Mouse (Mus musculus) layer of hippocampus, adult 9-11 months (tissue): ENCODE measurements around the gene Ctsw.

Experiments
- DNase-seq: peaks from one replicate; pipeline ENCODE4 v3.0.0; 2022

The Ctsw gene

GRCm38 (mm10) chr19:5461411-5461810 lies 6.9 kb downstream of the Ctsw start:
- DNase-seq, result no peak

DNA sequence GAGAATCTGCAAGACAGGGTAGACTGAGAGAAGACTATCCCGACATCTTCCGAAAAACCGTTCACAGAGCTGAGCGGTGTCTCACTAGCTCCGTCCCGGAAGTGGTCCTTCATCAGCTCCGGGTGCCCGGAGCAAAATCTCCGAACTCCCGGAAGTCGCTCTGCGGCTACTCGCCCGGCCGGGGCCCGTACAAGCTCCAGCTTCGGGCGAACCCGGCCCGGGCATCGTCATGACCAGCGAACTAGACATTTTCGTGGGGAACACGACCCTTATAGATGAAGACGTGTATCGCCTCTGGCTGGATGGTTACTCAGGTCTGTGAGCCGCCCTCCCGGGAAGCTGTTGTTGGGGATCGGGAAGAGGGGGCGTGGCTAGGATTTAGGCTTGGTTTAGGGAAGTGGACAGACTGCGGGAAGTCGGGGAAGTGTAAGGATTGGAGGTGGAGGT lies 7.8 kb downstream of the Ctsw start, which contains the start of gene Fibp:
Gene Fibp, plus strand, starts transcription at position 151 of the 447 bp plus-strand sequence.
- peak; percentile 82 for DNase-seq

- no peak for DNase-seq
Observed at GRCm38 (mm10) chr19:5459896-5460295, 8.4 kb downstream of the Ctsw start.

DNA sequence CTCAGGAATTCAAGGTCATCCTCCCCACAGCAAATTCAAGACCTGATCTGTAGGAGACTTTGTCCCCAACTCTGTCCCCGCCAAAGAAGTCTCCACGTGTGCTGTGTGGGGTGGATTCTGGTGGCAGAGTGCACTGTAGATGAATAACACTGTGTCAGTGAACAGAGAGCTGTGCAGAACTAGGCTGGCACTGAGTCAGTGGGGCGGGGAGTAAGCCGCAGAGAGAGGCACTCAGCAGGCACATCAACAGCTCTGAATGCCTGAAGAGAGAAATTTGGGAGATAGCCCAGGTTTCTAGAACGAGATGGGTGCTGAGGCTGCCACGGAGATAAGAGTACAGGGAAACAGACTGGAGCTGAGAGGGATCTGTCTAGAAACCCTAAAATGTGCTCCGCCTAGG lies 9.3 kb downstream of the Ctsw start:
- peak; percentile 81 for DNase-seq

GRCm38 (mm10) chr19:5457746-5458442 lies 10.4 kb downstream of the Ctsw start, which contains the start of gene Ccdc85b:
Ccdc85b (minus strand) TSS chr19:5457894.
- no peak for DNase-seq

DNA sequence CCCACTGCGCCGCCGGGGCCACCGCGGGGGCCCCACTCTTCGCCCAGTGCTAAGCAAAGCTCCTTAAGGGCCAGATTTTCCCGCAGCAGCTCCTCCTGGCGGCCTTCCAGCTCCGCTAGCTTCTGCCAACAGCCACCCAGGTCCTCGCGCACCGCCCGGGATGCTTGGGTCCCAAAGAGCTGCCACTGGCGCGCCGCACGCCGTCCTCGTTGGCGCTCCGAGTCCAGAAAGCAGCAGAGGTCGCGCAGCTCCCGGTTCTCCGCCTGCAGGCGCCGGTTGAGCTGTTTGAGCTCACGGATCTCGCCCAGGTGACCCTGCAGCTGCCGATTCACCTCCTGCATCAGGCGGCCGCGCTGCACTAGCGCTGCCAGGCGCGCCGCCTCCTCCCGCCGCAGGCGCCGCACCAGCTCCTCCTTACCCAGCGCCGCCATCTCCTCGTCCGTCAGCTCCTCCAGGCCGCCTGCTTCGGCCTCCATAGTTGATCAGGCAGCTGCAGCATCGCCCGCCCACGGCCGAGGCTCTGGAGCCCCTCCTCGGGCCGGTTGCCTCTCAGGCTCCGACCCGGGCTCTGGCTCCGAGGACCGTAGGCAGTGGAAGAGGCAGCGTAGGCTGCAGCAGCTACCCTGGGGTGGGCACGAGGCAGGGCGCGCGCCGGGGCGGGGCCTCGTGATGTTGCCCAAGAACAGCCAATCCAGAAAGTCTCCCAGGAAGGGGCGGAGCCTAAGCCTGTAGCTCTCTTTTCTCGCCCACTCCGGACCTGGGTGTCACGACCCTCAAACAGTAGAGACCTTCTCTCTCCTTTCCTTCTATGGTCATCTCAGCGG lies 11.2 kb downstream of the Ctsw start:
- peak; percentile 97 for DNase-seq

DNA sequence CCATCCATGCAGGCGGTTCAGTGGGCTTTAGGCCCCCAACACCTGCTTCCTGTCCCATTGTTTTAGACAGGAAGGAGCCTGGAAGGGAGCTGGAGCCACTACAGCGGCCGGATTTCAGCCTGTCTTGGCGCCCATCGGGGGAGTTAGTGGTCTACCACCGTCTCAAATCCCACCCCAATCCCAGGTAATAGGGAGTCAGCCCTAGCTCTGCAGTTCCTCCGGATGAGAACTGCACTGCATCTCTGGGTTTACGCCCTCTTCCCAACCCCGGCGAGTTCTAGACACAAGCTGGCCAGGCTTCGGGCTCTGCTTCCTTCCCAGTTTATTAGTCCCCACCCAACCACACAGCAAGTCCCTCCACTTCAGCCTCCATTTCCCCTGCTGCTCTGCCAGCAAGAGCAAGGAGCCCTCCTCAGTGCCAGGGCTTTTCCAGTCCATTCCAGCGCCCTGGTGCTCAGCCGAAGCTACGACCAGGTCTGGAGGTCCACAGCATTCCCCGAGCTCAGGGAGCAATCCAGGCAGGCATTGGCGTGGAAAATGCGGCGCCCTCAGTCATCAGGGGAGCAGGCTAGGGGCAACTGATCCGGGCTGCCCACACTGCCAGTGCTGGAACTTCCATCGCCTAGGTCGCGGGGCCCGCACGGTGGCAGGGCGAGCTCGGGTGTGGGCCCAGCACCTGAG lies 11.9 kb downstream of the Ctsw start:
- DNase-seq, result no peak

DNA sequence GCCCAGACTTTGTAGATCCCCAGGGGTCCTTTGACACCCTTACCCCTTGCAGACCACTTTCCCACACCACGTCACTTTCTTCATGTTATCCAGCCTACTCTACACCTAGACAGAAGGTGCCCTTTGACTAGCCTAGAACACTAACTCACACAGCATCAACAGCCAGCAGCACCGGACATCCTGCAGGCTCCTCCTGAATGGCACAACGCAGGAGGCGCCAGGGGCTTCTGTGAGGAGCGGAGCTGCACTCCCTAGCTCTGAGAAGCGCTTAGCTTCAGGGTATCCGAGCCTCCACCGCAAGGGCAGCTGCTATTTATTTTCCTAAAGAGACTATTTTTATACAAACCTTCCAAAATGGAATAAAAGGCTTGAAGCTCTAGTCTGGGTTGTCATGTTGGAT lies 12.7 kb downstream of the Ctsw start:
- DNase-seq, result no peak

DNA sequence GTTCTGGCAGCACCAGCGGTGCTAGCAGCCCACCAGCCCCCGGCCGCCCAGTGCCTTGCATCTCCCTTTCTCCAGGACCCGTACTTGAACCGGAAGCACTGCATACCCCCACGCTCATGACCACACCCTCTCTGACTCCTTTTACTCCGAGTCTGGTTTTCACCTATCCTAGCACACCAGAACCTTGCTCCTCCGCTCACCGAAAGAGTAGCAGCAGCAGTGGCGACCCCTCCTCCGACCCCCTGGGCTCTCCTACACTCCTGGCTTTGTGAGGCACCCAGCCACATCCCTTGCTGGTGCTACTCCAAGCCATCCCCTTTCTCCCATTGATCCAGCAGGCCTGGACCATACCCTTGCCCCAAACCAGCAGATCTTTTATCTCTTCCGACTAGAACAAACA lies 13.3 kb downstream of the Ctsw start:
- no peak for DNase-seq

- no peak for DNase-seq
Observed at GRCm38 (mm10) chr19:5451766-5452165, 16.5 kb downstream of the Ctsw start.

DNA sequence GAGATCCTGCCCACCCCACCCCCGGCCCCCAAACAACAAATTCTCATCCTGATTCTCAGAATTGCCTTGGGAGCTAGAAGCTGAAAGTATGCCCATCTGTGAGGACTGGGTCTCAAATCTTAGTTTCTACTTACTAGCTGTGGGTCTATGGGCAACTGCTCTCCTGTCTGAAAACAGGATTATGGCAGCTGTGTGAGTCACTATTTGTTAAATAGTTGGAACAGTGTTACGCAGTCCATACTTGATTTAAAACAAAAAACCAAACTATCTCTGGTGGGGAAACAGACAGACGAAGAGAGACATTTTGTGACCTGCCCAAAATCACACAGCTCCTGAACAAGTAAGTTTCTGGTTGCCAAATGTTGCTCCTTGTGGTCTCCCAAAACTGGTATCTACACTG lies 18.6 kb downstream of the Ctsw start:
- no peak for DNase-seq

DNA sequence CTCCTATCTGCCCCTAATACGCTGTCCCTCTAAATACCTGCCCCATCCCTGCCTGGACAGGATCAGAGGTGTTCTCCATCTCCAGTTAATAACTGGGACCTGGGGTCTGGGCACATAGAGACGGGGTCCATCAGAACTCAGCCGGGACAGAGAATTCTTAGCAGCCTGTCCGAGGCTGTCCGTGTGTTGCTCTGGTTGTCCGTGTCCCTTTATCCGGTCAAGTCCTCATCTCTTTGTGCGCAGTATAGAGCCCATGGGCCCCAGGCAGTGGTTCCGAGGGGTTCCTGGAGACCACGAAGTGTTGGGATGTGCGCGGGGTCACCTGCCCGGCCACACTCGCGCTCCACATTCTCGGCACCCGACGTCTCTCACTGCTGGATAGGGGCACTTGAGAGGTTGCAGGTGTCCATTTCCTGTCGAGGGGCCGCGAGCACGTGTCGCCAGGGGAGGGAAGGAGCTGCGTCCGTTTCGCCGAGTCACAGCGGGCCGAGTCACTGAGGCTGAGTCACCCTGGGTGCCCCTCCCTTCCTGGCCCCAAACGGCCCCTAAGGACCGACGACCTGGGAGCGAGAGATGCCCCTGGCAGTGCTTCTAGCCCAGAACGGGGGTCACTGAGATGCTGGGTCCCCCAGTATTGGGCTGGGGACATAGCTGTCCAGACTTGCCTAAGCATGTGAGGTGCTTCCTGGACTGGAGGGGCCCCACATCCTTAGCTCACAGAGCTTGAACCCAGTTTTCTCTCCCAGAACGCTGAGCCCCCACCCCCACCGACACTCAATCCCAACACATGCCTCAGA lies 19.8 kb downstream of the Ctsw start:
- no peak for DNase-seq

DNA sequence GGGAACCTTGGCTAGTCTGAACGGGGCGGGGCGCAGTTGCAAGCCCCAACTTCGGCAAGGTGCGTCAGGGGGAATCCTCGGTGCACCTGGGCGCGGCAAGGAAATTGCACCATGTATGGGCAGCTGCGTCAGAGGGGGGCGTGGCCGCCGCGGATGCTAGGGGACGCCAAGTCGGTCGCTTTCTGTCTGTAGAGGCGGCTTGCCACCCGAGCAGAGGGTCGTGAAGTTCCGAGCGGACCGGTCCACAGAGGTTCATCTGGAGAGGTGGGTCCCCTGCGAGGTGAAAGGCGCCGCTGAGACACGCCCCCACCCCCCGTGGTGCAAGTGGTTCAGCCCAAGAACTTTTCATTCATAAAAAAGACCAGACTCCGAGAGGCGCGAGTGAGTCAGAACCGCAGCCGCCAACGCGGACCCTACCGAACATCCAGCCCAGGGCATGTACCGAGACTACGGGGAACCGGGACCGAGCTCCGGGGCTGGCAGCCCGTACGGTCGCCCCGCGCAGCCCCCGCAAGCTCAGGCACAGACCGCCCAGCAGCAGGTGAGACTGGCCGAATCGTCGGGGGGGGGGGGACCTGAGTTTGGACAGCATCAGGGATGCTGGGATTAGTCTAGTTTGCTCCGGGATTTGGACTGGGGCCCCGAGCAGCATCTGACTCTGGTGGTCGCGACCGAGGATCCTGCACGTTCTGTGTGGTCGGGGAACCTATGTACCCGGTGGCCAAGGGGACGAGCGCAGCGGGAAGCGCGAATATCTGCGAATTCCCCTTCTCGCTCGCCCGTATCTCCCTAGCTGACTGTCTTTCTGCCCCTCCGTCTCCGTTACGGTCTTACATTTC lies 20.6 kb downstream of the Ctsw start, which contains the start of gene Fosl1:
Gene Fosl1, plus strand, starts transcription at position 33 of the 839 bp plus-strand sequence.
- no peak for DNase-seq

DNA sequence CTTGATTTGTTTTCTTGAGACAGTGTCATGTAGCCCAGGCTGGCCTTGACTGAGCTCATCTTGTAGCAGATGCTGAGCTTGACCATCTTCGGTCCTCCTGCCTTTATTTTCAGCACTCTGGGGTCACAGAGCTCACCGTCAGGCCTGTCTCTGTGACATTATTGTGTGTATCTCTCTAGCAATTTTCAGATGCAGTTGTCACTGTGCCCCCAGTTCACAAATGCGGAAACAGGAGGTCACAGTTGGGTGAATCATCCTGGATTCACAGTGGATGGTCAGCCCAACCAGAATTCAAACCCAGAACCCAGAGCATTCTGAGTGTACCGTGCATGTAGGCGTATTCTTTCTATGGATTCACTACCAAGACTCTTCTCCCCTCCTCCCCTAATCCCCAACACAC lies 22.6 kb downstream of the Ctsw start:
- no peak for DNase-seq

DNA sequence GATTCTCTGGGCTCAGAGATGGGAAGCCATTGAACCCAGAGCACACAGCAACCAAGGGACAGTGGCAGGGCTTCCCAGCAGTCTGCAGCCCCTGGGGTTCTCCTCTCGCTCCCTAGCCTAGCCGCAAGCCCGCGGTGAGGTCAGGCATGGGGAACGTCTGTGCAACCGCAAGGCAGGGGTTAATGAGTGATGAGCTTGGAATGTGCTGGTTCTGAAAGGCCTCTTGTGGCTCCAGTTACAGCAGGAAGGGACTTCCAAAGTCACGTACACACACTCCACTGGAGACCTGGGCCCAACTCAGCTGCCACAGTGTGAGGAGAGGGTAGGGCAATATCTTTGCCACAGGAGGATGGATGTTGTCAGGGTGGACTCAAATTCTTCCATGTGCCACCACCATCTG lies 23.4 kb downstream of the Ctsw start:
- no peak for DNase-seq

- no peak for DNase-seq
Observed at GRCm38 (mm10) chr19:5444371-5444908, 23.9 kb downstream of the Ctsw start.

DNA sequence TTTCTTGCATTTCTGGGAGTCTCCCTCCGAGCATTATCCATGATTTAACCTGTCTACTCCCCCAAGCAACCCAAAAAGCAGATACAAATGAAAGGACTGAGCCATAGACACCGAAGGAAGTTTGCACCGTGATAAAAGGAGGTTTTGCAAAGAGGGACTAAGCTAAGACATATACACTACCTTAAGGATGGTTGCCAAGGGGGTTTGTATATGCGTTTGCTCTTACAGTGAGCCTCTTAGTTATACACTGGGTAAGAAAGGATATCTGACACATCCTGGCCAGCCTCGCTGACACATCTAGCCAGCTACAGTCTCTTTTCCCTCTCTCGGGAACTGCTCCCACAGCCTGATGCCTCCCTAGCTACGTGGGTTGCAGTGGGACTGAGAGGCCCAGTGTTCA lies 34.4 kb downstream of the Ctsw start:
- DNase-seq, result no peak

- no peak for DNase-seq
Observed at GRCm38 (mm10) chr19:5432992-5433852, 35.1 kb downstream of the Ctsw start.

GRCm38 (mm10) chr19:5431911-5432464 lies 36.3 kb downstream of the Ctsw start:
- DNase-seq, result no peak

DNA sequence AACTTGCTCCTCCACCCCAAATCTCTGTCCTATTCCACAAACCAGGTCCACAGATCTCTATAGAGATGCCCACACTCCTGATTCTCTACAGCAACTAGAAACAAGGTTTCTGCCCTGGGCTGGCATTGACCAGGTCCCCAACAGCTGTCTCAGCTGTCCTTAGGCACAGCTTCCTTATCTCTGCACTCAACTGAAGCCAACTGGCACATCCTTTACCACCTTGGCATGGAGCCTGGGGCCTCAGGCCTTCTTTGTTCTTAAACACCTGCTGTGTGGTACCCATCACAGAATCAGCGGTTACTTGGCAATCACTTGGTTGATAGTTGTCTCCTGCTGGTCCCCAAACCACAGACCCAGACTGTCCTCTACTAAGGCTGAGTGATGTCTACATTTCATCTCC lies 37.9 kb downstream of the Ctsw start:
- DNase-seq, result no peak
